Mouse (Mus musculus) E14TG2a.4 (cell line): ENCODE data around the gene Fam168b.

Experiments
- CTCF ChIP-seq: conservative IDR thresholded peaks from 2 replicates; pipeline ENCODE4 v1.5.1; 2014; ENCODE audit warnings: low read length
- POU5F1 ChIP-seq: IDR thresholded peaks from 2 replicates; pipeline ENCODE4 v1.6.1; 2014; ENCODE audit warnings: low read length, borderline replicate concordance

DNA sequence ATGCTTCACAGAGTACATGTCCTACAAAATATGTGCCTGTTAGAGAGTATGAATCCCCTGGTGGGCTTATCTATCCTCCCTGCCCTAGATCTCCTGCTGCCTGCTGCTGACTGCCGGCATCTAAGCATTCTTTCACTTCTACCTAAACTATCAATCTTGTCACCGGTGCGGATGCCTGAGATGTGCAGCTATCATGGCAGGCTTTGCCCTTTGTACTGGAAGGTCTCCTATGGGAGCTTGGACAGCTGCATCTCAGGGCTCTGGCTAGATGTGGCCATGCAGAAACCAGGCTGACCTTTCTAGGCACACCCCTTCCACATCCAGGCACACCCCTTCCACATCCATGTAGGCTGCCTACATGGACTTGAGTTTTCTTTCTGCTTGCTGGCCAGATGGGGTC lies 49.6 kb upstream of the Fam168b start:
- TF ChIP-seq CTCF (no peak), POU5F1 (no peak)
